Mouse (Mus musculus): ENCODE measurements around the gene Lpp.

Lpp gene

DNA sequence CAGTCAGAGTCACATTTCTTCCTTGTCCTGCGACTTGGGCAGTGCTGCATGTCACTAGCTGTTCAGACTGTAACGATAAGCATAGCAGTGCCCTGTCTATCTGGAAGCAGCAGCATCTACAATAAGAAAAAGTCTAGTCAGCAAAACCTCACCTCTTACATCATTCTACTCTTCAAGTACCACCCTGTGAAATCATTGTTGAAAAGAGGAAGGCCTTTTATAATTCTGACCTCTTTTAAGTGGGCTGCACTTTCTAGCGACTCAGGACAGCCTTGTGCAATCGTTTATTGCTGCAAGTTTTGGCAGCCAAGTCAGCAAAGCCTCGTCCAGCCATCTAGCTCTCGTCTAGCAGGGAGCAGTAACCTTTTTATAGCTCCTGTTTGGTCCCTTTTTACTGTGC, 498.1 kb downstream of the Lpp start:
- no peak for DNase-seq

DNA sequence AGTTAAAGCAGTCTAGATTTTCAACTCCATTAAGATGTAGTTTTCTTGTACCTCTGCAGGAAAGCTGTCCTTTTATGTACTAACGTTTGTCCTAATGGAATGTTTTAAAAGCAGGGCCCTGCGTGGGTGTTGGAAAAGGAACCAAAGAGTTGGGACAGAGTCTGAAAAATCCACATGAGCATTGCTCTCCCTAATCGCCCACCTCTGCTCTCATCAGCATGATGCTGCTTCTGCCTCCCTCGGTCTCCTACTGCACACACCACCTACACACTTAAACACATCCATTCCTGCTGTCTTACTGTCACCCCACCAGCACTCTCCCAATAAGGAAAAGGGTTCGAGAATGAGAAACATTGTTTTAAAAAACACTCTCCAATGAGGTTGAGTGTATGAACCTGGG, 501.9 kb downstream of the Lpp start:
- no peak for DNase-seq

DNA sequence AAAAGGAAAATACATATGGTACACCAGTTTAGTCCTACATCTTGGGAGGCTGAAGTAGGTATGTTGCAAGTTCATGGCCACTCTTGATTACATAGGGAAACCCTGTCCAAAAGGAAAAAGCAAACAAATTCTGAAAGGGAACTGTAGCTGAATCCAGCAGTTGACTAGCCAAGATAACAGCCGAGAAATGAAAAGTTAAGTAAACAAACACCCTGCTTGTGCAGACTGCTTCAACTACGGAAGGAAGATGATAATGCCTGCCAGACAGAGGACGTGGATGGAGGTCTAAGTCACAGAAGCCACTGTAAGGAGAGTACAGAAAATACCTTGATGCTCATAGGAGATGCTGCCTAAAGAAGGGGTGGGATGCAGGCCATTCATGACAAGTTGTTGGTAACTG, 504.3 kb downstream of the Lpp start:
- no peak for DNase-seq

DNA sequence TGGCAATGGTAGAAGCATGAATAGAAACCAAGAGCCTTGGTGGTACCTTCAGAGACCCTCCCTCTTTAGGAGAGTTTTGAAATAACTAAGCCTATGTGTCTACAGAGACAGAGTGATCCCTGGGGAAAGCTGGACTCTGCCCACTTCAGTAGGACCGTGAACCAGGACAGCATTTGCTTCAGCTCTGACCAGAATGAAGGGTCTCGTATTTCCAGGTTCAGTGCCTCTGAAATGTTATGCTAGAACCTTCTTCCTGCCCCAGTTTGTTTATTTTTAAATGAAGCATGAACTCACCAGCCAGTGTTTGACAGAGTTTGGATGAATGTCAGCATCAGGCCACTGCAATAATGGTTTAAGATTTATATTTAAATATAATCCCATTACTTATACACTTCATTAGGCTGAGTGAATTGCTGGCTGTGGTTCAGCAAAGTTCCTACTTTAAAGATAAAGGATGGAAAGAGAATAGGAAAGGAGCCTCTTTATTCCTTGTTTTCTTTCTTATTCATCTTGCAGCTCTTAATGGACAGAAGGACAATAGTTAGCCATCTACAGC, 507.0 kb downstream of the Lpp start:
- no peak for DNase-seq

DNA sequence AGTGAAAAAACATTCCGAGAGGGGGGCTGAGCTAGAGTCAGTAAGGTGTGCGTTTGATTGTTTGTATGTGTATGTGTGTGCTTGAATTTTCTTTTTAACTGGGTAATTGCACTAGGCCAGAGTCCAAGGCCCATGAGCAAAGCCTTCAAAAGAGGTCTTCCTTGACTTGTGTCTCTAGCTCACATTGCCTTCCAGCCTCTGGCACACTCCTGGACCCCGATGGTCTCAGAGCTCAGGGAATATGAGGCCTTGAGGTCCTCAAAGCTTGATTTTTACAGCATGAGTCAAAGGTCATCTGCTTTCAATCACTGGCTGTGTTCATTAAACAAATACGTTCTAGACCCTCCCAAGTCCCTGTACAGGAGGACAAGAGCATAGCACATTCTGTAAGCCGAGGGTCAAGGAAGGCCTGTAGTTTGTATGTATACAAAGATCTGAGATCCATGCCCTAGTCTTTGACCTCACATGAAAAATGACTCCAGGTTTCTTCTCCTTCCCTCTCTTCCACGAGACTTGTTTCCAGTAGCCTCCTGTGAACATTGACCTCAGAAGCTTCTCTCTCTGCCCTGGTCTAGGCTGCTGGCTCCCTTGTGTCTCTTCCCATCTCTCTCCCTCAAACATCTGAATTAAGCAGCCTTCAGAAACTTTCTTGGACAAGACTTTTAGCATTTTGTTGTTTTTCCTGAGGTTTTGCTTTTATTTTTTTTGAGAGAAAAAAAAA, 508.0 kb downstream of the Lpp start:
- DNase-seq: no peak

DNA sequence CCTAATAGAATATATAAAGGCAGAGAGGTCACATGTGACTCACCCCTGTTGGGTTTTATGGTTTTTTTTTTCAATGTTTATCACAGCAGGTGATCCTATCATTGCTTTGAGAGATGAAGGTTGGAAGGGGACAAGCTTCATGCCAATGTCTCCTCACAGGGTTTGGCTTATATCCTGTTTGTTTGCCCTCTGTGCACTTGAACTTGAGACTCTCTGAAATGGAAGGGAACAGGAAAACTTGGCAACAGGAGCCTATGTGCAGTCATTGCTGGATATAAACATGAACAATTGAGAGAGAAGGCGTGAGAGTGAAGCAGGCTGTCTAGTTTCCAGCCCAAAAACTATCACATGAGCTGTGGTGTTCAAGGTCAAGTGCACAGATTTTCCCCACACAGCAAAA, 508.8 kb downstream of the Lpp start:
- no peak for DNase-seq

DNA sequence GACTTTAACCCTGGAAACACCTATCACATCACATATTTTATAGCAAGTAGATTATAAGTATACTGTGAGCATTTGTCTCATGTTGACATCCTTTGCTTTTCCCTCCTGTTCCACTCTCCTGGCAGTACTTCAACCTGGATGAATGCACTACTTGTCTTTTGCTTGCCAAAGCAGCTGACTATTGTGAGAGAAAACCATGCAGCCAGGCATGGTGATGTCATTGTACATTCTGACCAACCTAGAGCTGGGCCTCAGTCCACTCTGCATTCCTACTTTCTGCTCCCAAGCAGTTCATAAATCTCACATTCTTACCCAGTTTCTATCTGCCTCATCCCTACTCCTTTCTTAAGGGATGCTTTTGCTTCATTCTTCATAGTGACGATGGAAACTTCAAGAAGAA, 515.6 kb downstream of the Lpp start:
- no peak for DNase-seq

DNA sequence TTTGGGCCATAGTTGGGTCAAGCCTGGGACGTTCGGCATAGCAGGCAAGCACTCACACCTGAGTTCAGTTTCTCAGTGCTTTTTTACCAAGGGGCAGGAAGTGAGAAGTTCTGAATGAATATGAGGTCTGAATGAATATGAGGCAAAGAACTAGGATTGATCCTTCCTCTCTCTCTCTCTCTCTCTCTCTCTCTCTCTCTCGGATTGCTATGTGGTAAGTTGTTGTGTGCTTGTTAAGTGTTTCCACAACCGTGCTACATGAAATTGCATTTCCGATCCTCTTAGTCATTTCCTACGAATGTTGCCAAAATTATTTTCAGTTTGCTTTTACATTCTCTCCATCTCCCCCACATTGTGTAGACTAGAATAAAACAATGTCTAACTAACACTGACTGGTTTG, 517.0 kb downstream of the Lpp start:
- no peak for DNase-seq

DNA sequence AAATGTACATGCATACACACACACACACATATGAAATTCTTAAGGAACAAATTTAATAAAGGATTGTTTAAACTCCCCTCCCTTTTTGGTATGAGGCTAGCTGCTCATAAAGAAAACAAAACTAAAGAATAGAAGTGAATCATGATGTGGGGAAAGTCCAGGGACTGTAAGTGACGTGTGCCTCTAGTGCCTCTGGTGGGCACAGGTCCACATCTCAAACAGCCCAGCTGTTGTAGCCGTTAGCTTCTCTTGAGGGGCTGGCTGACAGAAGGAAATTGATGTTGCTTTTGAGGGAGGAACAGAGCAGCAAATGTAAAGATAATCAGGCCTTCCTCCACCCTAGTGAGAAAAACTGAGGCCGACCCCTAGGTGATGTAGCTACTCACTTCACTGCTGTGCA, 517.5 kb downstream of the Lpp start:
- DNase-seq: no peak

DNA sequence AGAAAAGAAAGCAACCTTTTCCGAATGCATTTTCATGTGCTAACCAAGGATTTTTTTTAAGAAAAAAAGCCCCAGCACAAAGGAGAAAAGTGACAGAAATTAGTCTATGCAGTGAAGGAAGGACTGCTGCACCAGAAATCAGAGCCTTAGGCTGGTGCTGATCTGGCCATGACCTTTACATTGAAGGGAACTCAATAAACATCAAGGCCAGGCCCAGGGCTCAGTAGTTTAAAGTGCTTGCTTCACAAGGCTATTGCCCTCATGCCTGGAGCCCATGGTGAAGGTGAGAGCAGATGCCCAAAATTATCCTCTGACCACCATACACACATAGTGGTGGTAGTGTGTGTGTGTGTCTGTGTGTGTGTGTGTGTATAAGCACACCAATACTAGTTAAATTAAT, 519.1 kb downstream of the Lpp start:
- DNase-seq: no peak

DNA sequence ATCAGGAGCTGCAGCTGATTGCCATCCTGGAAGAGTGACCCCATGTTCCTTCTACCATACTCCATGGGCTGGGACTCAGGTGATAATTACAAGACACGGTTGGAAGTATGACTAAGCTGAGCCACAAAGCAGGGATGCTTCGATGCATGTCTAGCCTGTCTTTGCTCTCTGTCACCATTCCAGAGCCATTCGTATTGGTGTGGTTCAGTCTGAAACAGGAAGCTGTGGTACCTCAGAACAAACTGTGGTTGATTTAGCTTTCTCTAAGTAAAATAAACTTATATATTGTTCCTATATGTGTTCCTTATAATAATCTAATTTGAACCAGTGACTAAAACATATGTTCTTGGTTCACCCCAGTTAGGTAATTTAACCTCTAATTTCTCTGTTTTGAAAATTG, 519.7 kb downstream of the Lpp start:
- DNase-seq: no peak

DNA sequence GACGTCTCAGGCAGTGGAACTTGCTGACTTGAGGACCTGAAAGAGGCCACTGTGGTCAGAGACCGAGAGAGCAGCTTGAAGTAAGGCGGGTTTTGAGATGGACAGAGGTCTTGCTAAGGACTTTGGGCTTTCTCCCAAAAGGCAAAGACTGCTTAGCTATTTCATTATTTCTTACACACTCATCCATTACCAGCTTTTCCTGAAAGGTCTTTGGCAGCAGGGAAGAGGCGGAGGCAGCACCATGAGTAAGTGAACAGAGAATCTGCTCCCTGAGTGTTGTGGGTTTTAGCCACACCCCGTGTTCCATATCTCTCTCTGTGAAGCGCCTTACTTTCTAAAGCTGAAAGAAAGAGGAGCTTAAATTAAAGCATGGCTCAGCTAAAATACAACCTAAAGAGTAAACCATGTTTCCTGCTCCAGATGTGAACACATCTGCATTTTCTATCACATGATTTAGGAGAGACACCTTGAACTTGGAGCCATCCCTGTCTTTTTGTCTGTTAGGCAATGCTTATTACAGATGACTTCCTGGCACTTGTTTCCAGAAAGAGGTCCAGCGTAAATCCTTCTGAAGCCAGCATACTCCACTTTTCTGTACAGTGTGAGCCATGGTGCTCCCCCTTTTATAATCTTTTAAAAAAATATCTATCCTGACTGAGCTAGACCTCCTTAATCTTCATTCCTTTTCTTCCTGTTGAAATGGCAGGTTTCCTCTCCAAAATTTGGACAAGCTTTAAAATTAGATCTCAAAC, 520.5 kb downstream of the Lpp start:
- peak; percentile 22 to 36 for DNase-seq

DNA sequence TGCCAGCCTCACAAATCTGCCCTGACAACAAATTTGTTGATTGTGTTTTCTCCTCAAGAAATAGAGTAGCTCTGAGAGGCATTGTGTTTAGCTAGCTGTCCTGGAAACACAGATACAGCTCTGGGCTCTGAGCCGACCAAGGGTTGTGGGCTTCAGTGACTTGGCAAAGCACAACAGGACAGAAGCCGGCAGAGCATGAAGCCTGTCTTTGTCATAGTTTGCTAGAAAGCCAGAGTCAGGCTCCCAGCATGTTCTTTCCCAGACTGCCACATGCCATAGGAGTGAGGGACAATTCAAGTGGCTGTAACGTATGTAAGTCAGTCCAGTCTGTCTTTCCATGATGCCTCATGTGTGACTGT, 521.1 kb downstream of the Lpp start:
- DNase-seq: peak in 1 of 2 experiments; percentile 17

DNA sequence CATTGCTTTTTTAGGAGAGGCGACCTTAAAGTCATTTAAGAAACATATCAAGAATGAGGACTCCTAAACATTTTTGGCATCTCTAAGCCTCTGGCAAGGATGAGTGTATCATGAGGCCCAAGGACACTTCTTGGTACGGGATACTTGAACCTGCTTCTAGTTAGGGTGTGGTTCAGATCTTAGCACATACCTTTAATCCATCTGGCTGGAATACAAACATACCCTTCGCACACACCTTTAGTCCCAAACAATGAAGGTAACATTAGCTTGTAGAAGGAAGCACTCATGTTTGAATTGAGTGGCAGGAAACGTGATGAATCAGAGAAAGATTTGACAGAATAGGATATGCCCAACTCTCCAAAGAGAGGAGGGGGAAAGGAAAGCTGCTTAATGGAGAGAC, 522.2 kb downstream of the Lpp start:
- DNase-seq: no peak

DNA sequence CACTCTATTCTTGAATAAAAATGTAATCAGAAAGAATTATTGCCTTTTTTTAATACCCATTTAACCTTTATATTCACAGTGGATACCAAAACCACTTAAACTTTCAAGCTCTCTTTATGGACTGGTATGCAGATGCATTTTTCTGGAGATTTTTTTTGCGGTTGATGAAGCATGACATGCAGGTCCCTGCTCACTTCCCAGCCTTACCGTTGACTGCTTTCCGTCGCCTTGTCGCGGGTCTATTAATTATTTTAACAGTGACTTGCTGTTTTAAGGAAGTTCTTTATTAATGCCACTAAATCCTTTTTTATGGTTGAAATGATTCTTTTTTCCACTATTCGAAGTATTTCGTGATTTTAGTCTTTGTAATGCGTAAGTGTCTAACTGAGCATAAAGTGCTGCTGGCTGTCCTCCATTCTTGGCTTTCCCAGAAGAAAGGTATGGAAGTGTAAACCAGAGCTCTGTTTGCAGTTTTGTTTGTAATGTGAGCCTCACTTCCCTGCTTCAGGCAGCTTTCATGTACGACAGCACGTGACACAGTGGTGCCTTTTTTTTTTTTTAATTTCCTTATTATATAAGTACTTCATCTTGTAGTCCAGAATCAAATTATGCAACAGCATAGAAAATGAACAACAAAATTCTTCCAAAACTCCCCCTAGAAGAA, 526.2 kb downstream of the Lpp start:
- DNase-seq: peak in 1 of 2 experiments; percentile 26

DNA sequence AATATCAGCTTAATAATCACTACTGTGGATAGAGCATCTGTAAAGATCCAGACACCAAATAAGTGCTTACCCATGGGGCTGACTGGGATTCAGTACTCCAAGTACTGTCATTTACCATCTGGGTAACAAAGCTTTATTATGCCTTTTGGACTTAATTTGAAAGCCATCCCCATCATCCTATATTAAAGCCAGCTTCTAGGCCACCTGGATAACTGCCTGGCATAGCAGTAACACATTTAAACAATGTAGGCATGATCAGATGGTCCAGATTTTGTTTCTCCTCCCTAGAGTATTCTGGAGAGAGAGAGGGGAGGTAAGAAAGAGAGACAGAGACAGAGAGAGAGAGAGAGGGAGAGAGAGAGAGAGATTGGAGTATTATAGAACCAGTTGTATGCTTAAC, 536.8 kb downstream of the Lpp start:
- no peak for DNase-seq

DNA sequence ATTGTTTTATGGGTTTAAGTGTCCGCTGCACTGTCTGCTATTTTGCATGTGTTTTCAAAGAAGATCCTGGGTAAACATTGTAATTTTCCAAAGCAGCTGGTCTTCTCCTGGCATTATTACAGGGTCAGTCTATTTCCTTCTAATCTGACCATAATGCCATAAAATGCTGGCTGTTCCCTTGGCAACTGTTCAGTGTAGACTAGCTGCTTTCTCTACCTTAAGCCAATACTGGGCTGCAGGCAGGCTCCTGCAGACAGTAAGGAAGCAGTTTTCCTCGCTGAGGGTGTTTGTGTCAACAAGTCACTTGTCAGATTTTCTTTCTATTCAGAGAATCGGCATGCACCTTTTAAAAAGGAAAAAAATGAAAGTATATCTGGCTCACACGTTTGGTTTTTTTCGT, 537.3 kb downstream of the Lpp start:
- peak in 1 of 2 experiments; percentile 17 for DNase-seq

DNA sequence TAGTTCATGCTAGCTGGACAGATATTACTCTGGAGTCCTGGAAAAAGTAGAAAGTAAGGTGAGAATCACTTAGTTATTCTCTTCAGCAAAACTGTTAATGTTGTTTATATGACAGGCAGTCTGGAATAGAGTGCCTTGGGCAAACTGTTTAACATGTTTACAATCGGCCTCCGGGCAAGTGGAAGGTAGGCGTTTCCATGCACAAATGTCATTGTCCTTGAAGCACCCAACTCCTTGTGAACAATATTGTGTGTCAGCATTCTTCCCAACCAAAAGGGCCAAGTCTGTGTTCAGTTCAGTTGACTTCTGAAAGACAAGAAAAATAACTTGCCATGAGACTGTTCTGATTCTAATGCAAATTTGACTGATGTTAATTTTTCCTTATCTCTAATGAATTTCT, 539.5 kb downstream of the Lpp start:
- DNase-seq: no peak

DNA sequence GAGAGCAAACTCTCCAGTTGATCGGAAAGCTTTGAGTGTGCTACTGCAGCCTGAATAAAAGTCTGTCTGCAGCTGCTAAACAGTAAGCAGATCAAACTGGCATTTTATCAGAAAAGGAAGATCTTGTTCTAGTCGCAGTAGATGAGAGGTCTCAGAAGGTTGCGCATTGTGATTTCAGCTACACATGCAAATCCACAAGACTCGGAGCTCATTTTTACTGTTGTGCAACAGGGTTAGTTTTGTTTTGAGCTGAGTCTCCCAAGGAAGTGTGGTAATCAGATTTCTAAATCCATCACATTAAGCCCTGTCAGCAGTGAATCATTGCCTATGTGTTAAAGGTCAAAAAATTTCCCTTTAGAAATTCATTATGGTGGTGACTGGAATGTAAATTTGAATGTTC, 540.4 kb downstream of the Lpp start:
- DNase-seq: peak in 1 of 2 experiments; percentile 21

DNA sequence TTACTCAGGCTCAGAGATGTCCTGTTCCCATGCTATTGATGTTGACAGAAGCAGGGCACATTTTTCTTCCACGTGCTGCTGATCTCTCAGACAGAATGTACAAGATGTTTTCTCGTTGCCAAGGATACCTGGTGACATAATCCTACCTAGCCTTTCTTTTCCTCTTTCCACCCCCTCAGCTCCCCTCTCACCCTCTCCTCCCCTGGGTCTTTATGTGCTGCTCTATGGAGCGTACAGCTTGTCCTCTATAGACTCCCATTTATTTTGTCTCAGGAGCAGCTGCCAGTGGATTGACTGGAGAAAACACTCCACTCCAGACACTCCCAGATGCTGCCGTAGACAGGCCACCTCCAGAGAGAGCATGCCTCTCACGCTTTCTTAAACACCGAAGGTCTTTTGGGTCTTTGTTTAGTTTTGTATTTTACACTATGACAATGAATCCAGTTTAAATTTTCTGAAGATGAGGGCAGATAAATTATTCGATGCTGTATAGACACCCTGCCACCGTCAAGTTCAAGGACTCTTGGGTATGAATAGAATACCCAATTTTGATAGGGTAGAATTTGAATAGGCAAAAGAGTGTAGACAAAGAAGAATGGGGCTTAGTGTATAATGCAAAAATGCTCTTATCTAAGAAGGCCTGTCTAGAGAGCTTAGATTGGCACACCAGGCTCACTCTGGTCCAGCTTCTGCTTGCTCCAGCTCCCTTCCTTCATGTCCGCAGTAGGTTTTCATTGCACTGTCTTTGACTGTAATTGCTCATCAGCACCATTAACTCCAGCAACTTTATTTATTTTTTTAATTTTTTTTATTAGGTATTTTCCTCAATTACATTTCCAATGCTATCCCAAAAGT, 548.2 kb downstream of the Lpp start:
- no peak for DNase-seq

DNA sequence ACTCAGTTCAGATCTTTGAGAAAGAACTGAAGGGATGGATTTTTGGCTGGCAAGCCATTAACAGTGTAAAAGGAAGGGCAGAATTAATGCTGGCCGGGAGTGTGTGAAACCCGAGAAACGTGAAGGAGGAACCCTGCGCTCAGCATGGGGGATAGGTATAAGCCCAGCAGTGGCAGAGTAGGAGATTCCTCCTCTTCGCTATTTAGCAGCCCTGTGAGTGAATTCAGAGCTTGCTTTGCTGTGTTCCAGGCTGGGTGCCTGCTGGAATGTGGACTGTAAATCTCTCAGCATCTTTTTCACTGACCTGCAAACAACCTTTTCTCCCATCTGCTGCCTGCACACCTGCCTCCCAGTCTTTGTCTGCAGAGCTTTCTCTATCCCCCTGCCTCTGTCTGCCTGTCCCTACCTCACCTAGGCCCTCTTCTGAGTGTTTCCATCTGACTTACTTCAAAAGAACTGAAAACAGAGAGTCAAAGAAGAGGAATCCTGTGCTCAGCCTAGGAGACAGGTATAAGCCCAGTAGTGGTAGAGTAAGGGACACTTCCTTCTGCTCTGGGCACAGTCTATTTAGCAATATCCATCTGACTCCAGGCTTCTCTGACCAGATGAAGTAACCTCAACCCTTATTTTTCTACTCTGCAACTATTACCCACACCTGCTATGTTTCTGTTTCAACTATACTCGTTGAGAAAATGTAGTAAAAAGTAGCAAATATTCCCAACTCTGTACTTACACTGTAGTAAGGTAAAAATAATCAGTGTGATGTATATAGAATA, 550.4 kb downstream of the Lpp start:
- no peak for DNase-seq

DNA sequence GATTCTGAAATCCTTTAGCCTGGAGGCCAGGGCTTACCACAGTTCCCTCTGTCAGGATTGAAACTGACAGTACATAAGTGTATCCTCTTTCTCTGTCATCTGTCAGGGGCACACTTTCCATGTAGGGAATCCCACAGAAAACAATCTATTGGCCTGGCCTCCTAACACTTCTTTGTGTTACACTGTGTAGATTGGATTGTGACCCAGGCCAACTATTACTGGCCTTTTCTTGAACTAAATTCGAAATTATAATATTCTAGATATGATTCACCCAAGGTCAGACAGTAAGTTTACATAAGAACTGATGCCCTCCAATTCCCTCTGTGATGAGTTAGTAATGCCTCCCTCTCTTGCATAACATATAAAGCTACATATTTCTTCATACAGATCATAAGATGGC, 553.0 kb downstream of the Lpp start:
- DNase-seq: no peak
